Mouse (Mus musculus): ENCODE data around the gene Hmga1.

Hmga1 gene

DNA sequence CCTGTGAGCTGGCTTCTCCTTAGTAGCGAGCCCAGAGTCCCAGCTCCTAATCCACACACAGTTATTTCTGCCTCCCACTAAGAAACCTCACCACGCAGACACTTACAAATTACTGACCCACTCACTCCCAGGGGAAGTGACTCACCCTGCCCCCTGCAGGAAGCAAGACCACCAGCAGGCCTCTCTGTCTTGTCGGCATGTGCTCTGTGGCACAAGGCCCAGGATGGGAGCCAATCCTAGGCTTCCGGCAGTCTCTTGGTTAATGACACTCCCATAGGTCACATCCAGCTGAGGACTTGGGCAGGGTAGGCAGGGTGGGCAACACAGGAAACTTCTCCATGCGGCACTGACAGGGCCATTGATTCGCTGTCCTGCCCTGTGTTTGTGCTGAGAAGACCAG lies 21.2 kb downstream of the Hmga1 start:
- in situ Hi-C loops (cut with MboI, MseI): no loop called here

DNA sequence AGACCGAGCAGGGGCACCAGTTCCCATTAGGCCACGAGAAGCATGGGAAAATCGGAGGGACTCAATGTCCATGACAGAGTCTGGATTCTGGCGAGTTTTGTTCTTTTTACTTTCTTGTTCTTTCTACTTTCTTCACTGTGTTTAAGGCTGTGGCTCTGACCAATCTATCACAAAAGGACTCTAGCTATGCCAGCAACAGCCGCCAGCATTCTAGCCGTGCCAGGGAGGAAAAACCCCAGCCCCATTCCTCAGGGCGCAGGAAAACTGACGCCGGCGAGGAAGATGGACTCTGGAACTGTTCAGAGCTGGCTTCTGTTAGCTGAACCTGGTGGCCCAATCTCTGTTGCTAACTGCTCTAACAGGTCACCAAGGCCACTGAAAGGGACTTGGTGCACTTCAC lies 22.2 kb downstream of the Hmga1 start:
- in situ Hi-C loops (cut with MboI, MseI): no loop called here

DNA sequence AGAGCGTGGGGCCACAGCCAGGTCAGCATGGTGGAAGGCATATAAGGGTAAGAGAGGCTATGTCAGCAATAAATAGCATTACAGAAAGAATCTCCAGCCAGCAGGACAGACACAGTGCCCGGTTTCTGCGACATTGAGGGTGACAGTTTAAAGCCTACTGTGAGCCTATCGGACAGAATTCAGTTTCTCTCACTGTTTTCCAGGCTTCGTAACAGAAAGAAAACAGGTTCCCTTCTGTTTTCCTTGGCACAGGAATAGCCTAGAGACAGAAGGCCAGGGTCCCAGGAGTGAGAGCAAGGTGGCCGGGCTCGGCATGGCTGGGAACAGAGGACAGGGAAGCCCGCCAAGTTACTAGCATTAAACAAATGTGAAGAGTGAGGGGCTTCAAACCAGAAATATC lies 23.5 kb downstream of the Hmga1 start:
- in situ Hi-C loops (cut with MboI, MseI): no loop called here

DNA sequence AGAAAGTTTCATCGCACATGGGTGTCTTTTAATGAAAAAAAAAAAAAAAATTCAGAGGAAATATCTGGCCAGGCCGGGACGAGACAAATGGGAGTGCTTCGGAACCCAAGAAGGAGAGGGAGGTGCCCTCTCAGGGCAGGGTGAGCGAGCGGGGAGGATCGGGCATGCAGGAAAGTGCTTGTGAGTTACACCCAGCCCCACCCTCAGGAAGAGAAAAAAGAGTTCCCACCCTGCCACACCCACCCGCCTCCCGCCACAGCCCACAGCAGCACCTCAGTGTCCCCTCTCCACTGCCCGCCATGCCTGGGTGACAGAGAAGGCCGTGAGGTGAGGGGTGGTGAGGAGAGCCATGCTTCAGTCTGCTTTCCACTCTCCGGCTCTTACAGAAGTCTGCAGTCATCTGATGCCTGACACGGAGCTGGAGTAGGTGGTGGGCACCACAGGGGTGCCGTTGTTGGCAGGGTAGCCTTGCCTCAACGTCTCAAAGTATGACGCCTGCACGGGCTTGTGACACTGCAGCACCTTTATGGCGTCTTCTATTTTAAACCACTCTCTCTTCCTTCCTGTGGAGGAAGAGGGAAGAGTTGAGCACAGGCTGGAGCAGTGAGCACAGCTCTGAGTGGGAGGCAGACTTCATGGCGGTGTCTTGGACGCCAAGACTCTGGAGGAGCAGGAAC lies 24.2 kb downstream of the Hmga1 start:
- in situ Hi-C loops (cut with MboI, MseI): no loop called here

DNA sequence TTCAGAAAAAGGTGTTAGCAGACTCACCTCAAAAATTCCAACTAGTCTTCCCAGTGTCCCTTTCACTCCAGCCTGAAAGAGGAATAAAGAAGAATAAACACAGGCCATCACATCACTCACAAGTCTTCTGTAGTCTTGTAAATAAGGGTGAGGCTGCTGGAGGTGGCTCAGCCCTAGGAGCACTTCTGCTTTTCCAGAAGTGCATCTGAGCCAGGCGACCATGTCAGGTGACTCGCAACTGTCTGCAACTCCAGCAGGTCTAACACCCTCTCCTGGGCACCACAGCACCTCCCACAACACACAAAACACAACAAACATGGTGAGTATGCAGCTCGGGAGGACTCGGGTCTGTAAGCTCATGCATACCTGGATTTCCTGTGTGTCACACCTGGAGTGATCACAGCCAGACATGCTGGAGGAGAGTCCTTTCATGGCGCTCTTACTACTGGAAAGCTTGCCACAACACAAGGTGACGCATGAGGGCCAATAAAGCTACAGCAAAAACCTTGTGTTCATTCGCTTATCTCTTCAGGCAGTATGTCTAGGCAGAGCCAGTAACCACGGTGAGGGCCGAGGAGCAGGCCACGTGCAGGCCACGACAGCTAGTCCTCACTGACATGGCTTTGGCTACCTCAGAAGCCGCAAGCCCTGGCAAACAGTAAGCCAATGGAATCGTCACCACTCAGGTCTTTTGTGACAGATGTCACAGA lies 27.0 kb downstream of the Hmga1 start:
- in situ Hi-C loops (cut with MboI, MseI): no loop called here

DNA sequence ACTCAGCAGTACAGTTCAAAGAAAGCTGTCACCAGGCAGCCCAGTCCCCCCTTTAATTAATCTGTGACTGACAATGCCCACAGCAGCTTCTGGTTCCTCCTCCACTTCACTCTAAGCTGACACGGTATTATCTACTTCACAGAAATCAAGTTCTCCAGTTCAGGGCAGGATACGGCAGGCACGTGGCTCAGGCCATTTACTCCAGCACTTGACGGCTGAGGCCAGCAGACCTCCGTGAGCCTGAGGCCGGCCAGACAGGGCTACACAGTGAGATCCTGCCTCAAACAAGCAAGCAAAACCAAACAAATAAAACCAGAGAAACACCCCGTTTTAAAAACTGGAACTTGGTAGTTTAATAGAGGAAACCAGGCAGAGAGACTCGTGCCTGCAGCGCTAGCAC lies 30.4 kb downstream of the Hmga1 start:
- in situ Hi-C loops (cut with MboI, MseI): no loop called here

DNA sequence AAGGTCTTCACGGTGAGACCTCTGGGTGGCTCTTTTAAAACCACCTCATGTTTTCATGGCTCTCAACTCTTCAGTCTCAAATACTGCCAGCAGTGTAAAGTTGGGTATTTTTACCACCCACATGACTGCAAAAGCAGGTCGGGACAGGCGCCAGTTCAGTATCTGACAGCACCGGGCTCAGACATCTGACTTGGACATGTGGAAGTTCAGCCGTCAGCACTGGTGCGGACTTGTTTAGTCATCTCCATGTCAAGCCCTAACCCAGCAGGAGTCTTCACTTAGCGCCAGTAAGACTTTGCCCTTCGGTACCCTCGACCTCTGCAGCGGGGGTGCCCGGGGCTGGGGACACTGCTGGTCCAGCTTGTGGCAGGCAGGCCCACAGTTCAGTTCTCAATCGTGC lies 31.0 kb downstream of the Hmga1 start:
- in situ Hi-C loops (cut with MboI, MseI): no loop called here

DNA sequence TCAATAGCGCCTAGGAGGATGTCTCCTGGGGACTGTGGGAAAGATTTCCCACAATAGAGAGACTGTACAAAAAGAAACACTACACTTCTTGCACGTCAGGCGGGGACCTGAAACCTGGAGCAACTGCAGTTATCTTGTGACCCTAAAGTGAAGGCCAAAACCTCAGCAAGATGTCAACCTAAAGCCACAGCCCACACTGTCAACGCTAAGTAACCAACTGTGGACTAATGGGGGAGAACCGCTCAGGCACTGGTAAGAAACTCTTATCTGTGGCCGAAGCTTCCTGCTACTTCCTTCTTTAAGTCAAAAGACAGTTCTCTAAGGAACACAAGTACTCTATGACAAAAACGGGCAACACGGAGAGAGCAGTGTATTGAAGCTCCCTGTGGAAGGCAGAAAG lies 31.9 kb downstream of the Hmga1 start:
- in situ Hi-C loops (cut with MboI, MseI): no loop called here

DNA sequence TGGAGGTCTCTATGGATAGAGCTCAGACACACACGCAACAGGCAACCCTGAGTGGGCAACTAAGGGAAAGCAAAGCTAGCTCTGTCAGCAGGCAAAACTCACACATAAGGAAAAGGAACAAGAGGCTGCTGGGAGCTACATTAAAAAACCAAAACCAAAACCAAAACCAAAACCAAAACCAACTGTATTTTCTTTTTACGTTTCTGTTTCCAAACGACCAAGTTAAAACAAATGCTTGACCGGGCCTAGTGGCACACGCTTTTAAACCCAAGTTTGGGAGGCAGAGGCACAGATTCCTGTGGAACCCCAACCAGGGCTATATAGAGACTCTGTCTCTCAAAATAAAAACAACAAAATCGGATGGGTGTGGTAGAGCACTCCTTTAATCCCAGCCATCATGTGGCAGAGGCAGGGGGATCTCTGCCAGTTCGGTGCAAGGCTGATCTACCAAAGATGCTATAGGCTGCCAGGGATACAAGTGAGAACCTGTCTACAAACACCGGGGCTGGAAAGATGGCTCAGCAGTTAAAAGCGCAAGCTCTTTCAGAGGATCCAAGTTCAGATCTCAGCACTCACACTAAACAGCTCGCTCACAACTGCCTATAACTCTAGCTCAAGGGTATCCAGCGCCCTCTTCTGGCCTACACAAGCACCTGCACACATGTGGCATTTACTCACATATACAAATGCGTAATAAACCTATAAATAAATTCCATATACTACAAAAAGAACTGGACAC lies 35.7 kb downstream of the Hmga1 start:
- in situ Hi-C loops (cut with MboI, MseI): loop anchor here in 1 of 2 experiments (10.0 kb wide), 1 partner anchor 57 kb away; no protein-coding TSS in a partner anchor

DNA sequence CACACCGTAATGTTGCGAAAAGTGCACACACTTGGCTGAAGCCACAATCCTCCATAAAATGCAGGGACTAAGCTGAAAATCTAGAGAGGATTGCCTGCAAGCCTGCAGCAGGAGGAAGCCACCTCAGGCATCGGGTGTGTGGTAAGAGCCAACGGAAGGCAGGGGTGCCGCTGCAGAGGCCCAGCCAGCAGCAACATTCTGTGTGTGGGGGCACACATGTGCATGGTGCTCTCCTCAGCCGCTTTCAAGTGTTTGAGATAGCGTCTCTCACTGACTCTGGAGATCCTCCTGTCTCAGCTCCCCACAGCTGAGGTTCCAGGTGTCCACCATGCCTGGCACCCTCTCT lies 36.2 kb downstream of the Hmga1 start:
- in situ Hi-C loops (cut with MboI, MseI): loop anchor here in 1 of 2 experiments (10.0 kb wide), 1 partner anchor 58 kb away; no protein-coding TSS in a partner anchor

DNA sequence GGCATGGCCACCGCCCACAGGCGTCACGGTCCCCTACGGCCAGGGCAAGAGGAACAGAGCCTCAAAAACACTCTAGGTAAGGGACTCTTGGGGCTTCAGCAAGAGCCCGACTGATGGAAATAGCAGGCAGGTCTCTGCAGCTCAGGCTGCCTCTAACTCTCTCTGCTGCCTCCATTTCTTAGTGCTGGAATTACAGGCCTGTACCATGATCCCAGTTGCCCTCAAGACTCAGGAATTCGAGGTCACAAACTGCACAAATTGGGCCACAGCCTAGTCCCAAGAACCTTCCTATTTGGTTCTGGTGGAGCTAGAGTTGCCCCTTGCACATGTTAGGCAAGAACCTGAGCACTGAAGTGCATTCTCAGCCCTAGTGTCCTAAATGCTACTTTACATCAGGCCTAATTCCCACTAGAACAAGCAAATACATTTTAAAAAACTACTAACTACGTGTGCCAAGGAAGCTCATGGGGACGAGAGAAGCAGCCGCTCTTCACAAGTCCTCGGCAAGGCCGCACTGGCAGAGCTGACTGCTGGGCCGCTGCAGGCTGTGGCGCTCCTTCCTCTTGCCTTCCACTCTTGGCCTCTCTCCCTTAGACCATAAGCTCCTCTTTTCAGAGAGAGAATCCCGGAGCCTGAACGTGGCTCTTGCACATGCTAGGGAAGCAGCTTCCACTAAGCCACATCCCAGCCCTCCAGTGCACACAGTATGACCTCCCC lies 39.5 kb downstream of the Hmga1 start:
- in situ Hi-C loops (cut with MboI, MseI): loop anchor here in 1 of 2 experiments (10.0 kb wide), 1 partner anchor 61 kb away; no protein-coding TSS in a partner anchor

DNA sequence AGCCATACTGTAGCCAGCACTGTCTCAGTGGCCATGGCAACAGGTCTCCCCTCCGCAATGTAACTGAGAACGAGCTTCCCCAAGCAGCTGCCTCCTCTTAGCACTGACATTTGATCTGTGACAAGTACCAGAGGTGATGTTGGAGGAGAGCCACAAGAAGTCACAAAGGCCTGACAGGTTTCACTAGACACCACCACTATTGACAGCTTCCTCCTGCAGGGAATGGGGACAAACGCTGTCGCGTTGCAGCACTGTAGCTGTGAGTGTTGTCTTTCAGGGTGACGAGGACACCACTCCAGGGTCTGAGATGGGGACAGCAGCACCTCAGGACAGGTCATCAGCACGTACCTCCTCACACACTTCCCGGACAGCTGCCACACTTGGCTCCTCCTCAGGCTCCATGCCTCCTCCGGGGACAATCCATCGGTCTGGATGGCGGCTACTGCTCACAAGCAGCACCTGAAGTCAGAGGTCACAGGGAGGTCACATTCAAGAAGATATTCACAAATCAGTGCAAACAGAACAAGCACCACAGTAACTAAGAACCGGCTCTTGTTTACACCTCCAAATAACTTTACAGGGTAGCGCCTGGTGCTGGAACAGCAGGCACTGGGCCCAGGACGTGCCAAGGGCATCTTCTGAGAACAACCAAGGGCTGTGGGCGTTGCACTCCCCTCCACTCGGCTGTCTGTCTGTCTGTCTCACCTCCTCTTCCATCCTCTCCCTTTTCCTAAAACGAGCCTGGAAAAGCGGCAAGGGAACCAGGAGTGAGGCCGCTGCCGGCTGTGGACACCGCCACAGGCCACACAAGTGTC lies 40.3 kb downstream of the Hmga1 start:
- in situ Hi-C loops (cut with MboI, MseI): loop anchor here in 1 of 2 experiments (10.0 kb wide), 1 partner anchor 62 kb away; no protein-coding TSS in a partner anchor

DNA sequence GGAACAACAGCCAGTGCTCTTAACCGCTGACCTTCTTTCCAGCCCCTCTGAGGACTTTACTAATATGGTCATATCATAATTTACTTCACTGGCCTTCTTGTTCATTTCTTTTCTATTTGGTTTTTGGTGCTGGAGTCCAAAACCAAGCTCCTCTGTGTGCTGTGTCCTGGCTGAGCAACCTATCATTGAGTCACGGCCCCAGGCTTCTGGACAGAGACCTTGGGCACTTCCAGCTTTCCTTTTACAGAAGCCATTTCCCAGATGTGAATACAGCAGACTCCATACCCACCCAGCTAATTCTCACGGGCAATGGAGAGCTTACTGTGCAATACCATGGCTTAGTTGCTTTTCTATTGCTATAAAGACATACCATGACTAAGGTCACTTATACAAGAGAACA lies 44.0 kb downstream of the Hmga1 start:
- in situ Hi-C loops (cut with MboI, MseI): no loop called here

DNA sequence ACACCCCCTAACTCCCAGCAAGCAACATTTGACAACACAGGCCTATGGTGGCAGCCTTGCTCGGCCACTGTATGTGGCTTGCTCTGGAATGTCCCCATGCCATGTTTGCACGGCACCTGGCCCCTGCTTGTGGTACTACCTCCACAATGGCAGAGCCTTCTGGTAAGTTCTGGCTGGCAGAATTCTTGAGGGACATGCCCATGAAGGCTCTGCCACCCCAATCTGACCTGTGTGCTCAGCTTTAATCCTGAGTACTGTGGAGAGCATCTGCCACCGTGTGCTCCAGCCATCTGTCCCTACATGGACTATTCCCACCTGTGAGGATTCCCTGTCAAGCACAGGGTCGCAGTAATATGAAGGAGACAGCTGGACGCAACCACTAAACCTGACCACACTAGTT lies 44.6 kb downstream of the Hmga1 start:
- in situ Hi-C loops (cut with MboI, MseI): no loop called here

DNA sequence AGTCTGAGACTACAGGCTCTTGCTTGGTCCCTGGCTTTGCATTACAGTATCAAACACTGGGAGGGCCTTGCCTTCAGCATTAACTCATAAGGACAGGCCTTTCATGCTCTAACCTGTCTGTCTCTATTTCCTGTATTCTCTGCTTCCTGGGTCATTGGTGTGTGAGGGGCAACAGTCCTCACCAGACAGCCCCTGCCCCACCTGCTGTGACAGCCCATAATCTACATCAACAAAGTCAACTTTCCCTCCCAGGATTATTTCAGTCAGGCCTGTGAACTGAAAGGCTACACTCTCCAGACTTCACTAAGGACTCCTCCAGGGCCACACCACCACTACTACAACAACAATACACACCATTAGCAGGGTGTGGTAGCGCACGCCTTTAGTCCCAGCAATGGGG lies 46.7 kb downstream of the Hmga1 start:
- in situ Hi-C loops (cut with MboI, MseI): no loop called here

DNA sequence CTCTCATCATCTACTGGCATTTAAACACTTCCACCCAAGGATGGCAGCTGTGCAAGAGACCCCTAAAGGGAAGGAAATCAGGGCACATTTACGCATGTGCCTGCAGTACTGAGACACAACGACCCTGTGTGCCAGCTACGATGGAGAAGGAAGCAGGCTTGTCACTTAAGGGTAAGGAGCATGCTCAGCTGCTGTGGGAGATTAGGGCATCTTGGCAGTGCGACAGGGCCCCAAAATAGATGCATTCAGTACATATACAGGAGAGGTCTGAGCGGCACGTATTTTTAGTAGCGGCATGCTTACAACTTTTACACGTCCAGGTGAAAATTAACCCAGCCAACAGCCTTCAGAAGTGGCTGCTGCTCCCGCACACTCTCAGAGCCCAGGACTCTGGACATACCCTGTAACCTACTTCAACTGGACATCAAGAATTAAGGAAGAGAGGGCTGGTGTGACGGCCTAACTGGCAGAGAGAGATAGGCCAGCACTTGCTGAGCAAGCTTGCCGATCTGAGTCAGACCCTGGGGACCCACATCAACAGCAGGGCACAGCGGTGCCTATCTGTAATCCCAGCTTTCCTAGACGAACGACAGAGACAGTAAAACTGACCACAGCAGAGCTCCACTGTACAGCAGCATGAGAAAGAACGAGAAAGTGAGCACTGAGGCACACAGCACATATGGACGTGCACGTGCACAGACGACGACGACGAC lies 47.4 kb downstream of the Hmga1 start:
- in situ Hi-C loops (cut with MboI, MseI): no loop called here

DNA sequence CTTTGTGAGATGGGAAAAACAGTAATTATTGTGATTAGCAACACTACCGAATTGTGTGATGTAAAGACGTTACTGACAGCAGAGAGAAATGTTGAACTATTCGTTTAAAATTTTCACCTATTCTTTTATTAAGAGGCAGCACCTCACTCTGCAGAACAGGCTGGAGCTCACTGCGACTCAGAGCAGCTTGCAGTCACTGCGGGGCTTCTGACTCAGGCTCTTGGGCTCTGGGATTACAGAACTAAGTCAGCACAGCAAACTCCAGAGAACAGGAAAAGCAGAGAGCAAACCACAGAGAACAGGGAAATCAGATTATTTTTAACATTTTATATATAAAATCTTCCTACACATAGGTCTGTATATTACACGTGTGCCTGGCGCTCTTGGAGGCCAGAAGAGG lies 53.3 kb downstream of the Hmga1 start:
- in situ Hi-C loops (cut with MboI, MseI): no loop called here

DNA sequence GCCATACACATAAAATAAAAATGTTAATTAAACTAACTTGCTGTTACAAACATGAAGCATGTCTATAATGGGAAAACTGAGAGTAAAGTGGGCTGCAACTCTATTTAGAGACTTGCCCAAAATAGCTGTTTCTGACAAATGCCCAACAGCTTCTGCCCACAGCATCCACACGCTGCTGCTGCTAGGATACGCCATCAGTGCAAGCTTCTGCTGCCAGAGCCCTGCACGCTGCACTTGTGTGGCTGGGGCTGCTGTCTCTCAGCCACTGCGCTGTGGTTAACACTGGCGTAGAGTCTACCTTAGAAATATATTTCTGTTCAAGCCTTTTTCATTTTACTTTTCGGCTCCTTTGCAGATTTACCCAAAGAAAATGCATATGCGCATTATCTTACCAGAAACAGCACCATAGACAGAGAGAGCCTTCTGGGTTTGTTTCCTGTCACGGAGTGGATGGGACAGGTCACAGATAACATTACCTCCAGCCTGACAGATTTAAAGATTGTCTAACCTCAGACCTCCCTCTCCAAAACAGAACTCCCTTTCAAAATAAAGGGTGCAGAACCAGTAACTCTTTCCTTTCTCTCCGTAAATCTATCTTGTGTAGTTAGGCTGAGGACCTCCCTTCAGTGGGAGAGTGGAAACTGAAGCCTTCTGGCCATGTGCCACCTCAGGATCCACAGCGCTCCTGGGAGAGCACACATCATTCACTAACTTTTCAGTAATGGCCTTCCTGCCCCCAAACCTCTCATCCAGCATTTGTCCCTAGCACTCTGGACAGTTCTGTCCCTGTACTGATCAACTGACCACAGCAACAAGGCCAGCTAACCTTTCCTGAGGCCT lies 54.6 kb downstream of the Hmga1 start:
- in situ Hi-C loops (cut with MboI, MseI): no loop called here

DNA sequence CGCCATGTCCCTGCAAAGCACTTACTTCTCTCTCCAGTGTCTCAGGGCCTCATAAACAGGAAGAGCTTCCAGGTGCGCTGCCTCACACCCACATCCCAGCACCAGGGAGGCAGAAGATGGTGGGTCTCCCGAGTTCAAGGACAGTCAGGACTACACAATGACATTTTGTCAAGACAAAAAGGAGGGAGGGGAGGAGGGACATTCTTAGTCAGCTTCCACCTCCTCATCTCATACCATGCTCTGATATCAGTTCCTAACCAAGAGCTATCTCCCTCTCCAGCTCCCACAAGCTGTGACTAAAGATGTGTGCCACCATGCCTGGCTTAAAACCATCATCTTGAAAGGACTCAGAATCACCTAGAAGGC lies 55.2 kb downstream of the Hmga1 start:
- in situ Hi-C loops (cut with MboI, MseI): no loop called here

DNA sequence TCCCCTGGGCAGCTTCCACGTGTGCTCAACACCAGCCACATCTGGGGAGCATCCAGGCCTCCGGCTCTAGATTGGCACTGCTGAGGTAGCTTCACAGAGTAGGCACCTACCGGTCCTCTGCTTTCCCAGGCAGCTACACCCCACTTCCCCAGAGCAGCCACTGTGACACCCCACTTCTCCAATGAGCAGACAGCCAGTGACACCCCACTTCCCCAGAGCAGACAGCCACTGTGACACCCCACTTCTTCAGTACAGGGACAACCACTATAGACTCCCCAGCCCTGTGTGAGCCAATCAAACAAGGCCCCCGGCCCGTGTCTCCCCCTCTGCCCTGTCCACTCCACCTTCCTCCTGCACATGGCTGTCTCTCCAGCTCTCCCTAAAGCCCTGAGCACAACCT lies 55.7 kb downstream of the Hmga1 start:
- in situ Hi-C loops (cut with MboI, MseI): no loop called here

All from T-helper 17 cell (primary cell).